Mouse (Mus musculus): Measurements from ENCODE around the gene Klk11.
A peak's percentile ranks its signal among the peaks of the same experiment; 100 is the strongest.

Gene Klk11

DNA sequence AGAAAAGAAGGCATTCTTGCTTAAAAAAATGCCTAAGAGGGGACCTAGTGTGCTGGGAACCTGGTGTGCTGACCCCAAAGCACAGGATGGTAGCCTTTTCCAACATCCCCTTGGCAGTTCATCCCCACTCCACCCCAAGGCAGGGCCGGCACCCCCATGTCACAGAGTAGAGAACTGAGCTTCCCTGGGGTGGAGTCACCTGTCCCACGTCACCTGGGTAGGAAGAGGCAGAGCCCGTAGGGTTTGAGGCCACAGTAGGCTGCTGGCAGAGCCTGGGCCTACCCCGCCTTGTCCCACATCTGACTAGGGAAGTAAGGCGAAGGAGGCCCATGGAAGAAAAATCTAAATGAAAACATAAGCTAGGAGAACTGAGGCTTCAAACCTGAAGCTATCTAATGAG is at the start of gene Klk11:
Gene Klk11, plus strand, starts transcription at position 241 of the 400 bp plus-strand sequence.
- DNase-seq (ENCODE audit: extremely low spot score, low read depth, low spot score) = no peak

DNA sequence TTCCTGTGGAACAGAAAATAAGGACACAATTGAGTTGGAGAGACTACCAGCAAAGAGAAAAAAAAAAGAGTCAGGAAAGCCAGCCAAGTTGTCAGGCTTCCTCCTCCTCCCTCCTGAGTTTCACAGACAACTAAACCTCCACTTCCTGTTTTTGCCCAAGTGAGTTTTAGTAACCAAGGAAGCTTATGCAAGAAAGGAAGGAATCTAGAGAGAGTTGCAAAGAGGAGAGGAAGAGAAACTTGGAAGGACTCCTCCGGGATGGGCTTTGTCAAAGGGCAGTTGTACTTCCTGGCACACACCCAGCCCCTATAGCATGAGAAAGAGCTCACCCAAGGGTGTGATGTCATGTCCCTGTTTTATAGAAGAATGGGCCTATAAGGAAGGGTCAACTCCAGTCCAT is 26.6 kb upstream of the Klk11 start:
- no peak for DNase-seq (ENCODE audit: extremely low spot score, low read depth, low spot score)

GRCm38 (mm10) chr7:43752806-43753205 is 21.6 kb upstream of the Klk11 start:
- DNase-seq (ENCODE audit: extremely low spot score, low read depth, low spot score) = no peak

GRCm38 (mm10) chr7:43766484-43766883 is 7.9 kb upstream of the Klk11 start:
- DNase-seq (ENCODE audit: extremely low spot score, low read depth, low spot score) = no peak

DNA sequence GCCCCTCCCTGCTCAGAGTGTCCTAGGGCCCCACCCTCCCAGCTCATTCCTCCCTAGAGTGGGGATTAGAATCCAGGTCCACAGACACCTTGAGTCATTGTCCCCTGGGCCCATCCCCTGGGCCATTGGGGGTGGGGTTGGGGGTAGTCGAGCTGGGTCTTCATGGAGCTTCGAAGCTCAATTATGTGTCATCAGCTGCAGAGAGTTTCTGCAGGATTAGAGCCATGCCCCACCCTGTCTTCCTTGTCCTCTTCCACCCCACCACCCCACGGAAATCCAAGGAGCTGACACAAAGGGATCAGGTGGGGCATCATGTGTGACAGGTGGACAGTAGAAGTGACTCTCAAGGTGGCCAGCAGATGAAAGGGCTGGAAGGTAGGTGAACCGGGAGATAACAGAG is 5.8 kb upstream of the Klk11 start, which contains the start of gene Klk12:
Gene Klk12, plus strand, starts transcription at position 301 of the 400 bp plus-strand sequence.
- DNase-seq (ENCODE audit: extremely low spot score, low read depth, low spot score) = no peak

GRCm38 (mm10) chr7:43769636-43770035 is 4.8 kb upstream of the Klk11 start:
- no peak for DNase-seq (ENCODE audit: extremely low spot score, low read depth, low spot score)

DNA sequence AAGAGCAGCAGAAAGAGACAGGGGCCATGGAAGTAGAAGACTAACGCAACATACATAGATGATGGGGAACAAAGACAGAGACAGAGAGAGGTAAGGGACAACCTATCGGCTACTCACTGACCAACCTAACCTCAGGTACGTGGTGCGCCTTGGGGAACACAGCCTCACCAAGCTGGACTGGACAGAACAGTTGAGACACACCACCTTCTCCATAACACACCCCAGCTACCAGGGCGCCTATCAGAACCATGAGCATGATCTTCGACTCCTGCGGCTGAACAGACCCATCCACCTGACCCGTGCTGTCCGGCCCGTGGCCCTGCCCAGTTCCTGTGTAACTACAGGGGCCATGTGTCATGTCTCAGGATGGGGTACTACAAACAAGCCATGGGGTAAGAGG is 3.7 kb upstream of the Klk11 start:
- DNase-seq (ENCODE audit: extremely low spot score, low read depth, low spot score) = no peak

GRCm38 (mm10) chr7:43771916-43772315 is 2.5 kb upstream of the Klk11 start:
- DNase-seq (ENCODE audit: extremely low spot score, low read depth, low spot score) = no peak

GRCm38 (mm10) chr7:43772901-43773300 is 1.5 kb upstream of the Klk11 start:
- DNase-seq (ENCODE audit: extremely low spot score, low read depth, low spot score) = no peak

DNA sequence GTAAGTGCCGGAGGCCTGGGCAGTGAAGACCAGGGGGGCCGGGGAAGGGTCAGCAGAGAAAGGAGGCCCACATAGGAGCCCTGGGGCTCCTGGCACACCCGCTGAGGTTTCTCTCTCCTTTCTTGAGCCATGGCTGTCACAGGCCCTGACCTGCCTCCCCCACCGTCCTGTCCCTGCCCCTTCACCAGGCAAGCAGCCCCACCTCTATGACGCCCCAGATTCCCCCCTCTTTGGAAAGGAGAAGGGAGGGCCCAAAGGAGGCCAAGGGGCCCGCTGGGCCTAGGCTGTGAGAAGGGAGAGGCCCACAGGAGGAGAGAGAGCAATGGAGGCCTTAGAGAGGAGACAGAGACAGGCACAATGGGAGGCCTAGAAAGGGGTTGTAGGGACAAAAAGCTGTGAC is 398 bp downstream of the Klk11 start:
- DNase-seq (ENCODE audit: extremely low spot score, low read depth, low spot score) = no peak

DNA sequence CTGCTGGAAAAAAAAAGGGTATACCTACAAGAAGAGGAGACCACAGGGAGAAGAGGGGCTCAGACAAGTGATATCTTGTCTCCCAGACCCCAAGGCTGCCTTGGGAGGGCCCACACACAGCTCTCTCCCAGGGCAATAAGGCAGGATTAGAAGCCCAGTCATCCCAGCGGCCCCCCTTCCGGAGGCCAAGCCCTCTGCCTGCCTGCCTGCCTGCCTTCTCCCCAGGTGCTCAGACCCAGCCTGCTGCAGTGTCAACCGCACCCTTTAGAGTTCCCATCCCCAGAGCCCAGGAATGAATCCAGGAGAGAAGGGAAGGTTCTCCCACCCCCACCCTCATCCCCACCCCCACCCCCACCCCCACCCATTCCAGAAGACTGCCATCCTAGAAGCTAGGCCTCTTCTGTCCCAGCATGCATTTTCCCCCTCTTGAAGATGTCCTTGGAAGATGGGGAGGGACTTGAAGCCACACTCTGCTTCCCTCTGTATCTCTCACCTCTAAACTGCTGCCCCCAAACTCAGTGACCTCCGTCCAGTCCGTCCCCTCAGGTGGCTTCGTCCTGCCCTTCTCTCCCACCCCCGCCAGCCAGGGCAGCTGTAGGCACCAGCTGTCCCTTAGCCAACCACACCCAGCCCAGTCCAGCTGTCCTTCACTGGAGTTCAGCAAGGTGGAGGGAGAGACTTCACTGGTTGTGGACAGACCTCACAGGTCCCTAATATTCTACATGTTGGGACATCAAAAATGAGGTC is 1.1 kb downstream of the Klk11 start:
- no peak for DNase-seq (ENCODE audit: extremely low spot score, low read depth, low spot score)

GRCm38 (mm10) chr7:43776506-43776905 is 2.1 kb downstream of the Klk11 start:
- no peak for DNase-seq (ENCODE audit: extremely low spot score, low read depth, low spot score)

- DNase-seq (ENCODE audit: extremely low spot score, low read depth, low spot score) = no peak
Measured at GRCm38 (mm10) chr7:43777423-43777822, 3.0 kb downstream of the Klk11 start.

DNA sequence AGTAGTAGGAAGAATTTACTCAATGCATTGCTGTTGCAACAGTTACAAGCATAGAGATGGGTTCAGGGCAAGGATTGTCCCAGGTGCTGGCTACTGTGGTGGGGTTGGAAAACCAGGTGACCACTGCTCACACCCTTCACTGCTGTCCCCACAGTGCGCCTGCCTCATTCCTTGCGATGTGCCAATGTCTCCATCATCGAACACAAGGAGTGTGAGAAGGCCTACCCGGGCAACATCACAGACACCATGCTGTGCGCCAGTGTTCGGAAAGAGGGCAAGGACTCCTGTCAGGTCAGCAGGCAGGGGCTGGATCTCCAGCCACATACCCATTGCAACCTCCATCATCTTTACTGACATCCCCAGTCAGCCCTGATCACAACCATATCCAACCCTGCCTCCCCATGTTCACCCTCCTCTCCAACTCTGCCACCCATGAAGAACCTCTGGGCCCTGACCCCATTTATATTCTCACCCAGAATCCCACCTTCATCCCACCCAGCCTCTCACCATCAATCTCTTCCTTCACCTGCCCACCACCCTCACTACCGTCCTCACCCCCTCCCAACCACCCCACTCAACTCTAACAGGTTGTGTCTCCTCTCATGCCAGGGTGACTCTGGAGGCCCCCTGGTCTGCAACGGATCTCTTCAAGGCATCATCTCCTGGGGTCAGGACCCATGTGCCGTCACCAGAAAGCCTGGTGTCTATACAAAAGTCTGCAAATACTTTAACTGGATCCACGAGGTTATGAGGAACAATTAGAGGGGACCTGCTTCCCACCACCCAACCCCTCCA is 4.0 kb downstream of the Klk11 start:
- no peak for DNase-seq (ENCODE audit: extremely low spot score, low read depth, low spot score)

DNA sequence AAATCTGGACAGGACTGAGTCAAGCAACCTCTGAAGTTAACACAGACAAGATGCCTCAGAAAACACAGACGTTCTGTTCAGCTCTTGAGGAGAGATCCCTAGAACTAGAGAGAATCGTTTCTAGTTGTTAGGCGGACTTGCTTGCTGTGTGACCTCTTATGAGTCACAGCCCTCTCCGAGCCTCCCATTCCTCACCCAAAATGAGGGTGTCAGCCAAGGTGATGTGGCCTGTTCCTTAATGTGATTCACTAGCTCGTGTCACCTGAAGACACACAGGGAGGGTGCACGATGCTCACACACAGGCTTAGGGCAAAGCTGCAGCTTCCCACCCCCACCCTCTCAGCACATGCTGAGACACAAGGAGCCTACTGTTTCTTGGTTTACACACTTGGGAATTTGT is 5.8 kb downstream of the Klk11 start:
- no peak for DNase-seq (ENCODE audit: extremely low spot score, low read depth, low spot score)

DNA sequence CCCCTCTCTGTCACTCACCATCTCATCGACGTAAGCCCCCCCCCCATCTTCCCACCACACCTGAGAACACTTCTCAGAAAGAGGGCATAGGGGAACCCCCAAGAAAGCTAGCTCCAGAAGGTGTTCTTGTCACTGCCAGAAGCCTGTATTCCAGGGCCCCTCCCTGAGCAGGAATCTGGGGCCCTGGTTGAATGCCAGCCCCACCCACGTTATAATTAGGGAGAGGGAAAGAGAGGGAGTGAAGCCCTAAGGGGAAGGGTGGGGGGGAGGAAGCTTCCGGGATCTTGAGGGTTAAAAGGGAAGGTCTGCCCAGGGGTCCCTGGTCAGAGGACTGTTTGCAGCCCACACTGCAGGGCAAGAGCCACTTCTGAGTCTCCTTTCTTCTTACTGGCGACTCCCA is 6.3 kb downstream of the Klk11 start, which contains the start of gene Klk10:
Gene Klk10, plus strand, starts transcription at position 290 of the 400 bp plus-strand sequence.
- DNase-seq (ENCODE audit: extremely low spot score, low read depth, low spot score) = no peak

DNA sequence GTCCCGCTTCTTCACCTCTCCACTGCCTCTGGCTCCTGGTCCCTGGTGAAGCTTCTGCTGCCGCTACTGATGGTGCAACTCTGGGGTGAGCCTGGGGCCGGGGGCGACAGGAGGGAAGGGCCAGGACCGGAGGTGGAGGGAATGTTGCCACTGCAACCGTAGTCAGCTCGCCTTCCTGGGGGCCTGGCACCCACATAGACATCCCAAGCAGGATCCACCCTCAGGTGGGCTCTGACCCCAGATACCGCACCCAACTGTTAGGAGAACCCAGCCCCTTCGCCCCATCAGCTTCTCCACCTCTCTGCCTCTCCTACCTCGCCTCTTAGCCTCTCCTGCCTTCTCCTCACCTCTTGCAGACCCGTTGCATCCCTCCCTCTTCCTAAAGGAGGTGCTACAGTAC is 7.1 kb downstream of the Klk11 start:
- no peak for DNase-seq (ENCODE audit: extremely low spot score, low read depth, low spot score)

DNA sequence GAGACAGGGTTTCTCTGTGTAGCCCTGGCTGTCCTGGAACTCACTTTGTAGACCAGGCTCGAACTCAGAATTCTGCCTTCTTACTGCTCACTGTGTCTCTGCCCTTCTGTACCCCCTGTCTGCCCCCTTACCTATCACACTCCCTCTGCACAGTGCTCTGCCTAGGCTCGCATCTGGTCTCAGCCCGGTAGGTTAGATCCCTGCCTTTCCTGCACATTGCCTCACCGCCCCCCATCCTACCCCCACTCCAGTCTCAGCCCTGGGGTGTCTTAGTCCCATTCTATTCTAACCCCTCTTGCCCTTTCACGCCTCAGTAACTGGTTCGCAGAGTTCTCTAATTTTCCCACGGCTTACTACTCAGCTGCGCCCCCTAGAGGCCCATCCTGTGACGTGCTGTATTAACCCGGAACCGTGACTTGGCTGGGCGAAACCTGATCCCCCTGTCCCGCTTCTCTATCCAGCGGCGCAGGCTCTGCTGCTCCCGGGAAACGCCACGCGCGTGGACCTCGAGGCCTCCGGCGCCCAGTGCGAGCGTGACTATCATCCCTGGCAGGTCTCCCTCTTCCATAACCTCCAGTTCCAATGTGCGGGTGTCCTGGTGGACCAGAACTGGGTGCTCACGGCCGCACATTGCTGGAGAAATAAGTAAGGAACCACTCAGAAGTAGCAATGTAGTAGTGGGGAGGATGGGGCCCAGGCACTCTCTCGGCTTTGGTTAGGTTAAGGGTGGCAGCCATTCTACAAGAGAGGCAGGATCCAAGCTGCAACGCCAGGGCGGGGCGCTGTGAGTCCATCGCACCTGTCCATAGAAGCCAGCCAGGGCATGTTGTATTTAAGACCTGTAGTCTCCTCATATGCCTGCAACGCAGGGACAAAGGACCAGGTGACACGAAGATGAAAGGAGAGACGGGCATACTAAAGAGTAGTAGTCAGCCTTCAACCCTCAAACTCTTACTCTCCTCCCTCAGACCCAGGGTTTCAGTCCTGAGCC is 8.2 kb downstream of the Klk11 start:
- DNase-seq (ENCODE audit: extremely low spot score, low read depth, low spot score) = peak; percentile 62

DNA sequence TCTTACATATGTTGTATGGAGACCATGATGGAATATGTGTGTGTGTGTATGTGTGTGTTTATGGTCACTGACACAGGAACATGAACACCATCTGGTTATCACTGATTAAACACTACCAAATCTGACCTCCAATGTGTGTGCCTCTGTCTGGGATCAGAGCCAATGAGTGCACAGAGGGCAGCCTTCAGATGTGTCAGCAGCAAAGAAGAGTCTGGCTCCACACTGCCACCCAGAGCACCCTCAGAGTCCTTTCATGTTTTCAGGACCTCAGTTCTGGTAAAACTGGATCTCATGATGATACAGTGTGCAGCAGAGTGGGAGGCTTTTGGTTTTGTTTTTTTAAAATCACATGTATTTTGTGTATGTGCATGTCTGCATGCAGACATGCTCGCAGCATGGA is 10.9 kb downstream of the Klk11 start:
- no peak for DNase-seq (ENCODE audit: extremely low spot score, low read depth, low spot score)

- DNase-seq (ENCODE audit: extremely low spot score, low read depth, low spot score) = no peak
Measured at GRCm38 (mm10) chr7:43788096-43788495, 13.7 kb downstream of the Klk11 start.

DNA sequence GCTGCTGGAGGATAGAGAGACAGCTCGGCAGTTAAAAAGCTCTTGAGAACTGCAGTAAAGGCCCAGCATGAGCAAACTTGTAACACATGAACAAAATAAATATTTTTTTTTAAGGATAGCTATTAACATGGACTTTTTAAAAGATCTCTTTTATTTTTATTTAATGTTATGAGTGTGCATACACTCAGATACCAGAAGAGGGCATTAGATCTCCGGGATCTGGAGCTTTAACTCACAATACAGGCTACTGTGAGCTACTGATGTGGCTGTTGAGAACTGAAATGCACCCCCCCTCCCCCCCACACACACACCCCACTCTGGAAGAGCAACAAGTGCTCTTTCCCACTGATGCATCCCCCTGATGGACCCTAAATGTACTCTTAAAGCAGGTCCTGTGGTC is 14.9 kb downstream of the Klk11 start:
- DNase-seq (ENCODE audit: extremely low spot score, low read depth, low spot score) = no peak

Data from hindlimb bud, embryonic 11.5 days (tissue).